Mouse (Mus musculus) intestine, postnatal 0 days (tissue): ENCODE data around the gene Gm20390. TPM values are rescaled to one million over a fixed set of nuclear protein-coding genes. Genes with fewer than 3 reads are reported as not detected.

Experiments
- ATAC-seq: fragments of 200-750 bp; cut with Nextera tagmentation; 2 replicates; pipeline ENCODE4 v1.8.0; 2017; ENCODE audit warnings: mild to moderate bottlenecking, moderate TSS enrichment, moderate library complexity
- H3K27ac ChIP-seq: fragments of 300-500 bp; sonication (generic); 2 replicates; pipeline ENCODE4 v1.5.1; 2014; ENCODE audit warnings: mild to moderate bottlenecking, low read depth, low read length, moderate library complexity
- H3K27me3 ChIP-seq: fragments of 300-500 bp; sonication (generic); replicated peaks from 2 replicates; pipeline ENCODE4 v1.6.1; 2014; ENCODE audit warnings: low read length, mixed read lengths; ENCODE audit not compliant: control insufficient read depth, insufficient read depth
- H3K36me3 ChIP-seq: fragments of 300-500 bp; sonication (generic); 2 replicates; pipeline ENCODE4 v1.6.1; 2014; ENCODE audit warnings: mild to moderate bottlenecking, moderate library complexity; ENCODE audit not compliant: control insufficient read depth, insufficient read depth
- H3K4me1 ChIP-seq: fragments of 300-500 bp; sonication (generic); replicated peaks from 2 replicates; pipeline ENCODE4 v1.6.1; 2014; ENCODE audit warnings: antibody characterized with exemption, low read length, mixed read lengths; ENCODE audit not compliant: control insufficient read depth, insufficient read depth
- H3K4me2 ChIP-seq: fragments of 300-500 bp; sonication (generic); replicated peaks from 2 replicates; pipeline ENCODE4 v1.6.1; 2014; ENCODE audit warnings: low read depth, mild to moderate bottlenecking, moderate library complexity
- H3K4me3 ChIP-seq: fragments of 300-500 bp; sonication (generic); 2 replicates; pipeline ENCODE4 v1.5.1; 2014; ENCODE audit warnings: low read depth, low read length
- H3K9ac ChIP-seq: fragments of 300-500 bp; sonication (generic); 2 replicates; pipeline ENCODE4 v1.6.1; 2014; ENCODE audit warnings: mild to moderate bottlenecking, low read depth, low read length
- H3K9me3 ChIP-seq: fragments of 300-500 bp; sonication (generic); 2 replicates; pipeline ENCODE4 v1.6.1; 2016; ENCODE audit warnings: mixed run types; ENCODE audit not compliant: control insufficient read depth
- CTCF ChIP-seq: sonication (generic); IDR thresholded peaks from 2 replicates; pipeline ENCODE4 v1.5.1; 2016; ENCODE audit warnings: low read depth, mild to moderate bottlenecking, control low read depth, antibody characterized with exemption, moderate library complexity
- WGBS: fragments of 180-500 bp; shearing (Covaris S2); extraction: QIAGEN DNeasy Blood & Tissue Kit; methylation state at CpG from one replicate; pipeline ENCODE4 v1.1.7; 2014; 5-methylcytosine and 5-hydroxymethylcytosine counted together
- polyA plus RNA-seq: library from polyadenylated mRNA; unstranded; fragments of >200 nt; fragmentation: Nextera tagmentation; extraction: Ambion mirVana; gene quantifications from 2 replicates; pipeline ENCODE4 v1.2.1, GENCODE M21; 2015

Gene Gm20390
- polyA plus RNA-seq, 1 experiment from 2014 or later, result 228 TPM

DNA sequence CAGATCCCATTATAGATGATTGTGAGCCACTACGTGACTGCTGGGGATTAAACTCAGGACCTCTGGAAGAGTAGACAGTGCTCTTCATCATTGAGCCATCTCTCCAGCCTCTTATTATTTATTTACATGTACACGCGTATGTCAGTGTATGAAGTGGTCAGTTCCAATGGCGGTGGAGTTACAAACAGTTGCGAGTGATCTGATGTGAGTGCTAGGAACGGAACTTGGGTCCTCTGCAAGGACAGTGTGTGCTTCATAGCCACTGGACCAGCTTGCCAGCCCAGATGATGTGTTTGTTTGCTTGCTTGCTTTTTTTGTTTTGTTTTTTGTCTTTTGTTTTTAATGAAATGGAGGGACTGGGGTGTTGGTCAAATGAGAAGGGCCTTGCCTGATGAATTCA, 1.1 kb upstream of the Gm20390 start:
- TF ChIP-seq CTCF, result no peak
- no peaks in the 10 kb centered on the region for H3K9me3 ChIP-seq
- no peak for ATAC-seq
- H3K4me1 ChIP-seq, result no peaks in the 10 kb centered on the region
- H3K4me2 ChIP-seq, result no peak overlapping the region; the same call in 1 of the 2 replicates
- H3K27ac ChIP-seq, result no peak overlapping the region
- peaks cover 11% of the 10 kb centered on the region for H3K36me3 ChIP-seq
- WGBS, result 92% methylated on average over 6 of the region's 6 CpGs
- no peak overlapping the region for H3K9ac ChIP-seq
- no peak overlapping the region for H3K4me3 ChIP-seq
- no peaks in the 10 kb centered on the region for H3K27me3 ChIP-seq

DNA sequence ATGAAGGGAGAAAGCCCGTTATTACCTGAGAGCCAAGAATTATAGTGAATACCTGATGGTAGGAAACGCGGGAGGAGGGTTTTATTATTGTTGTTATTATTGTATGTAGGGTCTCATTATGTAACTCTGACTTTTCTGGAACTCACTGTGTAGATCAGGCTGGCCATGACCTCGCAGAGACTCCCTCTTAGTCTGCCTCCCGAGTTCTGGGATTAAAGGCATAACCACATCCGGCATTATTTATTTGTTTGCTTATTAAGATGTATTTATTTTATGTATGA, 695 bp upstream of the Gm20390 start:
- no peaks in the 10 kb centered on the region for H3K27me3 ChIP-seq
- peak overlapping the region; percentile 9; the same call in 1 of the 2 replicates for H3K4me3 ChIP-seq
- H3K4me1 ChIP-seq, result no peaks in the 10 kb centered on the region
- no peak overlapping the region for H3K9ac ChIP-seq
- ATAC-seq, result no peak
- no peak overlapping the region for H3K27ac ChIP-seq
- no peak for TF ChIP-seq CTCF
- peak overlapping the region; percentile 48; the same call in 1 of the 2 replicates for H3K4me2 ChIP-seq
- 33% methylated on average over 6 of the region's 6 CpGs for WGBS
- peaks cover 12% of the 10 kb centered on the region for H3K36me3 ChIP-seq
- H3K9me3 ChIP-seq, result no peaks in the 10 kb centered on the region

DNA sequence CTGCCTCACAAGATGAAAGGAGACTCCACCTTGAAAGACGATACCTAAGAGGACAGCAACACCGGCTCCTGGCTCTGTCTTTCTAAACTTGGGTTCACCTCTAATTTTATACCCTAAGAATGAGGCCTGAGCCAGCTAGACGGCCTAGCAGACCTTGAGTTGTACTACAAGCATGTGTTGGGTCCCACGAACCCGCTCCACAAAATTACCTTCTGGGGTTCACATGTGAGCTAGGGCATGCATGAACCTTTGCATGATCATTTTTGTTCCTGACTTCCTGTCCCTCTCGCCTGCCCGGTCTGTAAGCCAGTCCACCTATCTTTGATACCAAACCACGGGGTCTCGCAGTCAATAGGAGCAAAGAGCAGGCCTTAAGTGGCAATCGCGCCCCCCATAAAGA, 712 bp downstream of the Gm20390 start:
- Histone ChIP-seq H3K4me3 (peak overlapping the region; percentile 69), H3K4me1 (no peaks in the 10 kb centered on the region), H3K9ac (peak overlapping the region; percentile 48), H3K36me3 (peaks cover 25% of the 10 kb centered on the region), H3K4me2 (peak overlapping the region; percentile 77), H3K27ac (peak overlapping the region; percentile 55; the same call in 1 of the 2 replicates), H3K9me3 (no peaks in the 10 kb centered on the region), H3K27me3 (no peaks in the 10 kb centered on the region)
- 2% methylated on average over 11 of the region's 11 CpGs for WGBS
- ATAC-seq, result no peak
- TF ChIP-seq CTCF, result no peak

DNA sequence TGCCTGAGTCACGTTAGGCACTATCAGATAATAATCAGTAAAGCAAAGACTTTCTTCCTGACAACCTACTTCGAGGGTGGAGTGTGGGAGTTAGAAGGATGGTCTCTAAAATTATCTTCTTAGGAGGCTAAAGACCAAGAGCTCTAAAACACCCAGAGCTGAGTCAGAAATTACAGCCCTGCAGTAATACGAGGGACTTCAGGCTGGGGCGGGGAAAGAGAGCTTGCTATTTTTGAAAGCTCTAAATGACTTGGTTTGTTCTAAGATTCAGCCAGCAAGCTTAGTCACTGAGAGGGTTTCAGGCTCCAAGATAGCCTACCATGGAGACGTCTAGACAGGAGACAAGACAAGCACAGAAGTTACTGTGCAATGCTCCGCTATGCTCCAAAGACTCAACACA, 2.7 kb downstream of the Gm20390 start:
- H3K36me3 ChIP-seq, result peaks cover 32% of the 10 kb centered on the region
- H3K4me2 ChIP-seq, result no peak overlapping the region
- 76% methylated on average over 6 of the region's 6 CpGs for WGBS
- H3K9ac ChIP-seq, result no peak overlapping the region
- ATAC-seq, result no peak
- H3K4me3 ChIP-seq, result no peak overlapping the region
- H3K9me3 ChIP-seq, result no peaks in the 10 kb centered on the region
- H3K4me1 ChIP-seq, result no peaks in the 10 kb centered on the region
- H3K27ac ChIP-seq, result peak overlapping the region; percentile 15; the same call in 1 of the 2 replicates
- no peak for TF ChIP-seq CTCF
- H3K27me3 ChIP-seq, result no peaks in the 10 kb centered on the region

DNA sequence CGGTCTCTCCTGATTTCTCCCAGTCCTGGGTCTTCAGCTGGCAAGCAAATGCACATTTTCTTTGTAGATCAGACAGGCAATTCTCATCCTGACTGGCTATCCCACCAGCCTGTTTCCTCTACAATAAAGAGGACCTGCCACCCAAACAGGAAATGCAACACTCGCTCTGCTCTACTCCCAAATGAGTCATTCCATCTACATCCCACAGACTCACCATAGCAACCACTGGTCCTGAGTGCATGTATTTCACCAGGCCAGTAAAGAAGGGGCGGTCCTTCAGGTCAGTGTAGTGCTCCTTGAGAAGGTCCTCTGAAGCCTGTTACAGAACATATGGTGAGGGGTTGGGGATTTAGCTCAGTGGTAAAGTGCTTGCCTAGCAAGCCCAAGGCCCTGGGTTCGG, 5.1 kb downstream of the Gm20390 start:
- Histone ChIP-seq H3K9ac (no peak overlapping the region), H3K27me3 (no peaks in the 10 kb centered on the region), H3K4me2 (no peak overlapping the region), H3K4me1 (no peaks in the 10 kb centered on the region), H3K4me3 (no peak overlapping the region), H3K9me3 (no peaks in the 10 kb centered on the region), H3K36me3 (peaks cover 51% of the 10 kb centered on the region), H3K27ac (0 out of 2 replicates have a peak overlapping the region, but pooled peaks have one; percentile 21)
- no peak for ATAC-seq
- no peak for TF ChIP-seq CTCF
- WGBS, result 83% methylated on average over 4 of the region's 4 CpGs

DNA sequence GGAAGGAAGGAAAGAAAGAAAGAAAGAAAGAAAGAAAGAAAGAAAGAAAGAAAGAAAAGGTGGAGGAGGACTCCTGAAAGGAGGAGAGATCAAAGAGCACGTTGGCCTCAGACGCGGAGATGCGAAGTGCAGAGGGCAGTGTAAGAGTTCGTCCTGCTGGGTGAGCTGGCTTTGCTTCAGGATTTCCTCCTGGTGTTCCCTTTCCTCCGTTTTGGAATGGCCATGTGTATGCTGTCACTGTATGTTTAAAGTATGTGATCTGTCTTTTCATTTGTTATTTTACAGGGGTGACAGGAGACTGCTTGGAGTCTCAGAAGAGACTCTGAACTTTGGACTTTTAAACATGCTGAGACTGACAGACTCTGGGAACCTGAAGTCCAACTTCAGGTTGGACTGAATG, 6.6 kb downstream of the Gm20390 start:
- Histone ChIP-seq H3K27me3 (no peaks in the 10 kb centered on the region), H3K4me1 (0 out of 2 replicates have a peak, but pooled peaks cover 4% of the 10 kb centered on the region), H3K9me3 (no peaks in the 10 kb centered on the region), H3K4me3 (no peak overlapping the region), H3K27ac (peak overlapping the region; percentile 64), H3K4me2 (0 out of 2 replicates have a peak overlapping the region, but pooled peaks have one; percentile 17), H3K9ac (no peak overlapping the region), H3K36me3 (peaks cover 51% of the 10 kb centered on the region)
- WGBS, result 51% methylated on average over 6 of the region's 6 CpGs
- TF ChIP-seq CTCF, result no peak
- ATAC-seq, result peak; percentile 48; the same call in 1 of the 2 replicates

DNA sequence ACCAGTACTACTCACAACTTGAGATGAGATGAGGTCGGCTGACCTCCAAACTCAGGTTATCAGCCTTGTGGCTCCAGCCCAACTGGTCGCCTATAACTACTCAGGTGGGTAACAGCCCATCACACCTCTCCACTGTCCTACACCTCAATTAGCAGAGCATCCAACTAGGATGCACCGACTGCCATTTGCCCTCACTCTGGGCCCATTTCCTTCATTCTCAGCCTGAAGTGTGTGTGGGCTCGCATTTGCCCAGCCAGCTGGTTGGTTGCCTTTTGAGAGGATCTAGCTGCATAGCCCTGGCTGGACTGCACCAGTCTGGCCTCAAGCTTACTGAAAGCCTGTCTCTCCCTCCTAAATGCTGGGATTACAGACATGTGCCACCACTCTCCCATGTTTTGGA, 10.3 kb downstream of the Gm20390 start:
- no peak for TF ChIP-seq CTCF
- H3K36me3 ChIP-seq, result peaks cover 38% of the 10 kb centered on the region

More for the DNA sequence above, 10.3 kb downstream of the Gm20390 start:
- Histone ChIP-seq H3K4me3 (no peak overlapping the region), H3K9ac (no peak overlapping the region), H3K27me3 (no peaks in the 10 kb centered on the region), H3K4me2 (no peak overlapping the region), H3K4me1 (0 out of 2 replicates have a peak, but pooled peaks cover 6% of the 10 kb centered on the region), H3K9me3 (no peaks in the 10 kb centered on the region), H3K27ac (no peak overlapping the region)
- WGBS, result 83% methylated on average over 4 of the region's 4 CpGs
- ATAC-seq, result no peak
